Comparison of ENCODE assay signal across 8 mouse cellular contexts in genomic region chr13:43479767-43480571, GRCm38 (mm10). TPM values are rescaled to one million over a fixed set of nuclear protein-coding genes. Genes with fewer than 3 reads are reported as not detected.
DNase-seq lines count a peak whose midpoint lies in the region; ATAC-seq lines count a peak whose summit lies in the region.

No protein-coding gene starts in this region.

- peak; percentile 68 for ATAC-seq in embryonic facial prominence, embryonic 11.5 days (replicated peaks; ENCODE audit: insufficient number of reproducible peaks, low FRiP score, low TSS enrichment, low read depth)
- ATAC-seq in heart, embryonic 12.5 days (ENCODE audit: insufficient number of reproducible peaks, low FRiP score) = peak; percentile 10; the same call in 1 of the 2 replicates

- WGBS in embryonic facial prominence, embryonic 11.5 days = under 1% methylated on average over 35 of the region's 36 CpGs
- WGBS in heart, embryonic 12.5 days = under 1% methylated on average over 36 of the region's 36 CpGs

- no peaks in the 10 kb centered on the region for H3K27me3 ChIP-seq in embryonic facial prominence, embryonic 11.5 days (ENCODE audit: control insufficient read depth, insufficient read depth, low read length)
- H3K27me3 ChIP-seq in heart, embryonic 12.5 days (replicated peaks) = no peaks in the 10 kb centered on the region

- H3K9me3 ChIP-seq in embryonic facial prominence, embryonic 11.5 days (replicated peaks; ENCODE audit: control insufficient read depth, low read length) = no peaks in the 10 kb centered on the region
- no peaks in the 10 kb centered on the region for H3K9me3 ChIP-seq in heart, embryonic 12.5 days (replicated peaks)

- peak overlapping the region; percentile 68 for H3K4me2 ChIP-seq in embryonic facial prominence, embryonic 11.5 days (ENCODE audit: low read depth, low read length)
- peak overlapping the region; percentile 85 for H3K4me2 ChIP-seq in heart, embryonic 12.5 days

- no peaks in the 10 kb centered on the region for H3K36me3 ChIP-seq in embryonic facial prominence, embryonic 11.5 days (replicated peaks; ENCODE audit: control insufficient read depth, insufficient read depth, low read depth, low read length)
- no peaks in the 10 kb centered on the region for H3K36me3 ChIP-seq in heart, embryonic 12.5 days

- peak overlapping the region; percentile 98 for H3K27ac ChIP-seq in embryonic facial prominence, embryonic 11.5 days (replicated peaks; ENCODE audit: low read depth, low read length)
- H3K27ac ChIP-seq in heart, embryonic 12.5 days (ENCODE audit: poor library complexity, severe bottlenecking) = peak overlapping the region; percentile 100

- peak overlapping the region; percentile 98 for H3K9ac ChIP-seq in embryonic facial prominence, embryonic 11.5 days (replicated peaks; ENCODE audit: low read length)
- peak overlapping the region; percentile 100 for H3K9ac ChIP-seq in heart, embryonic 12.5 days

- H3K4me1 ChIP-seq in embryonic facial prominence, embryonic 11.5 days (ENCODE audit: control insufficient read depth, insufficient read depth, low read length) = peaks cover 4% of the 10 kb centered on the region; the same call in 1 of the 2 replicates
- peaks cover 28% of the 10 kb centered on the region for H3K4me1 ChIP-seq in heart, embryonic 12.5 days (replicated peaks)

- H3K4me3 ChIP-seq in embryonic facial prominence, embryonic 11.5 days (ENCODE audit: low read depth, low read length) = peak overlapping the region; percentile 96
- H3K4me3 ChIP-seq in heart, embryonic 12.5 days = peak overlapping the region; percentile 100

- peak; percentile 50 for DNase-seq in CD4-positive helper T cell, adult 2 months (ENCODE audit: low read depth, low spot score)
- peak; percentile 66 for DNase-seq in adrenal gland, adult 2 months
- peak; percentile 56 for DNase-seq in embryonic facial prominence, embryonic 11.5 days (ENCODE audit: low spot score)
- peak; percentile 59 for DNase-seq in kidney, postnatal 10 days
- peak; percentile 48 to 52 for DNase-seq in lung, postnatal 4 days
- peak; percentile 21 for DNase-seq in spleen, adult 12 weeks (ENCODE audit: low spot score)
- DNase-seq in frontal cortex, postnatal 25 days (ENCODE audit: low spot score in 2 of 2) = no peak

RNA-seq across cellular contexts. Expression of gene Ranbp9, which starts 1.1 kb away (rescaled TPM):
- 10 to 100 TPM; 54.0 to 82.3 TPM for total RNA-seq in adrenal gland, adult 2 months (2021)
- 26.0 and 50.8 TPM in 2 replicates for polyA plus RNA-seq in adrenal gland, adult 2 months (2012; rRNA removed)
- 11.1 and 14.9 TPM in 2 replicates for polyA plus RNA-seq in embryonic facial prominence, embryonic 11.5 days (2014; fragmentation: Nextera tagmentation; extraction: Ambion mirVana)
- 6.8 and 8.6 TPM in 2 replicates for polyA plus RNA-seq in heart, embryonic 12.5 days (2016; fragmentation: Nextera tagmentation; extraction: Ambion mirVana)

Comparison
In these comparisons a context has a peak if more than half of its experiments do, and no peak if none do; other contexts are left out.
1. DNase-seq: peak in CD4-positive helper T cell, adult 2 months (single experiment), adrenal gland, adult 2 months (single experiment), embryonic facial prominence, embryonic 11.5 days (single experiment), kidney, postnatal 10 days (single experiment), lung, postnatal 4 days (2 of 2) and spleen, adult 12 weeks (single experiment); none in frontal cortex, postnatal 25 days (0 of 2).